Mouse (Mus musculus) embryonic facial prominence, embryonic 11.5 days (tissue): ENCODE measurements around the gene Ephb2. TPM values are rescaled to one million over a fixed set of nuclear protein-coding genes. Genes with fewer than 3 reads are reported as not detected.

Experiments used
- ATAC-seq: fragments of 200-750 bp; cut with Nextera tagmentation; replicated peaks from 2 replicates; pipeline ENCODE4 v1.8.0; 2017; ENCODE audit warnings: low read depth; ENCODE audit not compliant: insufficient number of reproducible peaks, low FRiP score, low TSS enrichment
- DNase-seq: peaks from one replicate; pipeline ENCODE4 v3.0.0-alpha.2; 2015; ENCODE audit warnings: low spot score
- H3K27ac ChIP-seq: fragments of 300-500 bp; sonication (generic); replicated peaks from 2 replicates; pipeline ENCODE4 v1.5.1; 2014; ENCODE audit warnings: mild to moderate bottlenecking, low read depth, low read length, control low read depth
- H3K27me3 ChIP-seq: fragments of 300-500 bp; sonication (generic); 2 replicates; pipeline ENCODE4 v1.6.1; 2014; ENCODE audit warnings: mild to moderate bottlenecking, low read length, moderate library complexity, mixed read lengths; ENCODE audit not compliant: control insufficient read depth, insufficient read depth
- H3K36me3 ChIP-seq: fragments of 300-500 bp; sonication (generic); replicated peaks from 2 replicates; pipeline ENCODE4 v1.6.1; 2014; ENCODE audit warnings: low read depth, mild to moderate bottlenecking, low read length, moderate library complexity, mixed read lengths; ENCODE audit not compliant: control insufficient read depth, insufficient read depth
- H3K4me1 ChIP-seq: fragments of 300-500 bp; sonication (generic); 2 replicates; pipeline ENCODE4 v1.6.1; 2014; ENCODE audit warnings: low read length, mixed read lengths; ENCODE audit not compliant: control insufficient read depth, insufficient read depth
- H3K4me2 ChIP-seq: fragments of 300-500 bp; sonication (generic); 2 replicates; pipeline ENCODE4 v1.6.1; 2014; ENCODE audit warnings: low read depth, mild to moderate bottlenecking, control low read depth, low read length, moderate library complexity
- H3K4me3 ChIP-seq: fragments of 300-500 bp; sonication (generic); 2 replicates; pipeline ENCODE4 v1.5.1; 2014; ENCODE audit warnings: low read depth, low read length, control low read depth
- H3K9ac ChIP-seq: fragments of 300-500 bp; sonication (generic); replicated peaks from 2 replicates; pipeline ENCODE4 v1.6.1; 2014; ENCODE audit warnings: mild to moderate bottlenecking, control low read depth, low read length
- H3K9me3 ChIP-seq: fragments of 300-500 bp; sonication (generic); replicated peaks from 2 replicates; pipeline ENCODE4 v1.6.1; 2016; ENCODE audit warnings: mild to moderate bottlenecking, low read length, inconsistent platforms, mixed read lengths; ENCODE audit not compliant: control insufficient read depth
- WGBS: fragments of 180-500 bp; shearing (Covaris S2); extraction: QIAGEN DNeasy Blood & Tissue Kit; methylation state at CpG from one replicate; pipeline ENCODE4 v1.1.7; 2014; 5-methylcytosine and 5-hydroxymethylcytosine counted together
- polyA plus RNA-seq: library from polyadenylated mRNA; unstranded; fragments of >200 nt; fragmentation: Nextera tagmentation; extraction: Ambion mirVana; gene quantifications from 2 replicates; pipeline ENCODE4 v1.2.1, GENCODE M21; 2014

Ephb2 gene
- polyA plus RNA-seq, 1 experiment from 2014 or later: 11.7 TPM

- DNase-seq: peak; percentile 82
- Histone ChIP-seq H3K4me3 (no peak overlapping the region), H3K27ac (no peak overlapping the region), H3K4me1 (peaks cover 8% of the 10 kb centered on the region), H3K4me2 (0 out of 2 replicates have a peak overlapping the region, but pooled peaks have one; percentile 2), H3K9ac (no peak overlapping the region), H3K36me3 (no peaks in the 10 kb centered on the region), H3K27me3 (no peaks in the 10 kb centered on the region), H3K9me3 (no peaks in the 10 kb centered on the region)
- WGBS: 4% methylated on average over 15 of the region's 15 CpGs
- ATAC-seq: 0 out of 2 replicates have a peak, but pooled peaks have one; percentile 49
These were observed 29.1 kb upstream of the Ephb2 start for GRCm38 (mm10) chr4:136864751-136865470.

- H3K4me2 ChIP-seq: no peak overlapping the region
- H3K4me1 ChIP-seq: peaks cover 8% of the 10 kb centered on the region
- no peak overlapping the region for H3K4me3 ChIP-seq
- DNase-seq (no peak), ATAC-seq (no peak)
- H3K9me3 ChIP-seq: no peaks in the 10 kb centered on the region
- H3K27ac ChIP-seq: no peak overlapping the region
- H3K9ac ChIP-seq: no peak overlapping the region
- 66% methylated on average over 9 of the region's 9 CpGs for WGBS
- no peaks in the 10 kb centered on the region for H3K36me3 ChIP-seq
- H3K27me3 ChIP-seq: no peaks in the 10 kb centered on the region
These were observed 27.7 kb upstream of the Ephb2 start for GRCm38 (mm10) chr4:136863517-136863916.

- H3K4me2 ChIP-seq: no peak overlapping the region
- H3K4me3 ChIP-seq: no peak overlapping the region
- H3K27me3 ChIP-seq: no peaks in the 10 kb centered on the region
- H3K27ac ChIP-seq: no peak overlapping the region
- DNase-seq (no peak), ATAC-seq (no peak)
- no peaks in the 10 kb centered on the region for H3K9me3 ChIP-seq
- H3K9ac ChIP-seq: no peak overlapping the region
- no peaks in the 10 kb centered on the region for H3K36me3 ChIP-seq
- H3K4me1 ChIP-seq: peaks cover 8% of the 10 kb centered on the region
- WGBS: 78% methylated on average over 2 of the region's 2 CpGs
These were observed 26.6 kb upstream of the Ephb2 start for GRCm38 (mm10) chr4:136862411-136862810.

GRCm38 (mm10) chr4:136861806-136862205 lies 26.0 kb upstream of the Ephb2 start:
- no peaks in the 10 kb centered on the region for H3K27me3 ChIP-seq
- DNase-seq: peak; percentile 31
- peaks cover 8% of the 10 kb centered on the region for H3K4me1 ChIP-seq
- no peak overlapping the region for H3K4me2 ChIP-seq
- no peaks in the 10 kb centered on the region for H3K9me3 ChIP-seq
- H3K36me3 ChIP-seq: no peaks in the 10 kb centered on the region
- no peak; the same call in 1 of the 2 replicates for ATAC-seq
- H3K4me3 ChIP-seq: no peak overlapping the region
- H3K27ac ChIP-seq: no peak overlapping the region
- 7% methylated on average over 17 of the region's 17 CpGs for WGBS
- H3K9ac ChIP-seq: peak overlapping the region; percentile 37

- H3K4me1 ChIP-seq: peaks cover 6% of the 10 kb centered on the region
- WGBS: 89% methylated on average over 7 of the region's 7 CpGs
These were observed 24.2 kb upstream of the Ephb2 start for GRCm38 (mm10) chr4:136860022-136860421.

GRCm38 (mm10) chr4:136855081-136855480 lies 19.3 kb upstream of the Ephb2 start:
- 26% methylated on average over 6 of the region's 6 CpGs for WGBS
- Histone ChIP-seq H3K27me3 (no peaks in the 10 kb centered on the region), H3K9ac (no peak overlapping the region), H3K4me1 (no peaks in the 10 kb centered on the region), H3K4me3 (no peak overlapping the region), H3K9me3 (no peaks in the 10 kb centered on the region), H3K27ac (no peak overlapping the region), H3K4me2 (no peak overlapping the region), H3K36me3 (no peaks in the 10 kb centered on the region)
- ATAC-seq (no peak), DNase-seq (peak; percentile 34)

More at GRCm38 (mm10) chr4:136860022-136860421, 24.2 kb upstream of the Ephb2 start:
- no peak for ATAC-seq
- DNase-seq: no peak
- no peak overlapping the region for H3K4me3 ChIP-seq
- H3K9ac ChIP-seq: no peak overlapping the region
- H3K9me3 ChIP-seq: no peaks in the 10 kb centered on the region
- H3K4me2 ChIP-seq: no peak overlapping the region
- no peak overlapping the region for H3K27ac ChIP-seq
- H3K27me3 ChIP-seq: no peaks in the 10 kb centered on the region
- H3K36me3 ChIP-seq: no peaks in the 10 kb centered on the region

GRCm38 (mm10) chr4:136852989-136853388 lies 17.2 kb upstream of the Ephb2 start:
- Histone ChIP-seq H3K4me2 (no peak overlapping the region), H3K36me3 (no peaks in the 10 kb centered on the region), H3K9me3 (no peaks in the 10 kb centered on the region), H3K27me3 (no peaks in the 10 kb centered on the region), H3K4me1 (no peaks in the 10 kb centered on the region), H3K4me3 (no peak overlapping the region), H3K27ac (no peak overlapping the region), H3K9ac (no peak overlapping the region)
- 88% methylated on average over 12 of the region's 12 CpGs for WGBS
- ATAC-seq (no peak), DNase-seq (no peak)

GRCm38 (mm10) chr4:136852119-136852518 lies 16.3 kb upstream of the Ephb2 start:
- DNase-seq (no peak), ATAC-seq (no peak)
- Histone ChIP-seq H3K27ac (no peak overlapping the region), H3K36me3 (no peaks in the 10 kb centered on the region), H3K4me1 (no peaks in the 10 kb centered on the region), H3K9me3 (no peaks in the 10 kb centered on the region), H3K4me3 (no peak overlapping the region), H3K27me3 (no peaks in the 10 kb centered on the region), H3K4me2 (no peak overlapping the region), H3K9ac (no peak overlapping the region)
- WGBS: 74% methylated on average over 5 of the region's 5 CpGs
